Mouse (Mus musculus): ENCODE measurements around the gene Gm11937.

Gm11937 gene

GRCm38 (mm10) chr11:99581051-99581450 is 28.9 kb downstream of the Gm11937 start:
- DNase-seq: no peak

- DNase-seq: no peak
These were observed 29.4 kb downstream of the Gm11937 start, which contains the start of gene Krtap1-5 for GRCm38 (mm10) chr11:99580636-99581035. Gene Krtap1-5, minus strand, starts transcription at chr11:99581016.

GRCm38 (mm10) chr11:99574106-99574505 is 35.9 kb downstream of the Gm11937 start:
- peak; percentile 35 for DNase-seq

- DNase-seq: no peak
These were observed 36.8 kb downstream of the Gm11937 start for GRCm38 (mm10) chr11:99573164-99573563.

- DNase-seq: no peak
These were observed 43.5 kb downstream of the Gm11937 start, which contains the start of gene Krtap3-1 for GRCm38 (mm10) chr11:99566530-99566929. Gene Krtap3-1, minus strand, starts transcription at chr11:99566630.

- no peak for DNase-seq
These were observed 47.4 kb downstream of the Gm11937 start for GRCm38 (mm10) chr11:99562580-99562979.
